Mouse (Mus musculus) testis, adult 2 months (tissue): ENCODE data around the gene Uvrag. TPM values are rescaled to one million over a fixed set of nuclear protein-coding genes. Genes with fewer than 3 reads are reported as not detected.

Experiments used
- H3K27ac ChIP-seq: fragments of 200-500 bp; 2 replicates; pipeline ENCODE4 v1.5.1; 2012; ENCODE audit warnings: low read depth, low read length; ENCODE audit not compliant: control insufficient read depth, insufficient read depth
- H3K27me3 ChIP-seq: fragments of 200-500 bp; 2 replicates; pipeline ENCODE4 v1.6.1; 2012; ENCODE audit warnings: mild to moderate bottlenecking, low read length, moderate library complexity; ENCODE audit not compliant: control insufficient read depth, insufficient read depth
- H3K36me3 ChIP-seq: fragments of 200-500 bp; 2 replicates; pipeline ENCODE4 v1.6.1; 2012; ENCODE audit warnings: mild to moderate bottlenecking, low read length; ENCODE audit not compliant: control insufficient read depth, insufficient read depth
- H3K4me1 ChIP-seq: fragments of 200-500 bp; 2 replicates; pipeline ENCODE4 v1.6.1; 2012; ENCODE audit warnings: low read length; ENCODE audit not compliant: control insufficient read depth, insufficient read depth
- H3K4me3 ChIP-seq: fragments of 200-500 bp; 2 replicates; pipeline ENCODE4 v1.5.1; 2012; ENCODE audit warnings: low read depth, mild to moderate bottlenecking, low read length, moderate library complexity, mixed read lengths; ENCODE audit not compliant: control insufficient read depth
- CTCF ChIP-seq: fragments of 200-500 bp; IDR thresholded peaks from 2 replicates; pipeline ENCODE4 v1.5.1; 2012; ENCODE audit warnings: low read depth, mild to moderate bottlenecking, inconsistent platforms, low read length, moderate library complexity; ENCODE audit not compliant: control insufficient read depth, insufficient read depth, insufficient replicate concordance
- POLR2A ChIP-seq: fragments of 200-500 bp; IDR thresholded peaks from 2 replicates; pipeline ENCODE4 v1.6.1; 2012; ENCODE audit warnings: low read depth, mild to moderate bottlenecking, inconsistent platforms, low read length, moderate library complexity; ENCODE audit not compliant: control insufficient read depth
- polyA plus RNA-seq: library from polyadenylated mRNA; depleted of rRNA; stranded (reverse); fragments of >200 nt; gene quantifications from 2 replicates; pipeline ENCODE4 v1.2.3, GENCODE M21; 2012

The Uvrag gene
- polyA plus RNA-seq, 1 experiment = 2.6 TPM

GRCm38 (mm10) chr7:99126057-99126456 is 14.9 kb downstream of the Uvrag start:
- no peak for TF ChIP-seq CTCF
- no peak overlapping the region for H3K27ac ChIP-seq

GRCm38 (mm10) chr7:99122651-99123050 is 18.3 kb downstream of the Uvrag start:
- TF ChIP-seq CTCF = no peak
- no peak for TF ChIP-seq POLR2A
- H3K27ac ChIP-seq = no peak overlapping the region
- no peak overlapping the region for H3K4me3 ChIP-seq
- H3K4me1 ChIP-seq = peaks cover 4% of the 10 kb centered on the region
- no peaks in the 10 kb centered on the region for H3K36me3 ChIP-seq
- no peaks in the 10 kb centered on the region for H3K27me3 ChIP-seq

More at GRCm38 (mm10) chr7:99126057-99126456, 14.9 kb downstream of the Uvrag start:
- no peak overlapping the region for H3K4me3 ChIP-seq
- no peaks in the 10 kb centered on the region for H3K36me3 ChIP-seq
- H3K27me3 ChIP-seq = no peaks in the 10 kb centered on the region
- H3K4me1 ChIP-seq = peaks cover 13% of the 10 kb centered on the region

GRCm38 (mm10) chr7:99120865-99121521 is 19.9 kb downstream of the Uvrag start:
- TF ChIP-seq CTCF = no peak
- TF ChIP-seq POLR2A = no peak
- Histone ChIP-seq H3K27me3 (no peaks in the 10 kb centered on the region), H3K4me3 (no peak overlapping the region), H3K4me1 (no peaks in the 10 kb centered on the region), H3K36me3 (no peaks in the 10 kb centered on the region), H3K27ac (no peak overlapping the region)

- Histone ChIP-seq H3K27ac (no peak overlapping the region), H3K36me3 (no peaks in the 10 kb centered on the region), H3K4me3 (no peak overlapping the region), H3K4me1 (no peaks in the 10 kb centered on the region), H3K27me3 (no peaks in the 10 kb centered on the region)
- TF ChIP-seq POLR2A = no peak
- TF ChIP-seq CTCF = no peak
Observed at GRCm38 (mm10) chr7:99120082-99120481, 20.9 kb downstream of the Uvrag start.

GRCm38 (mm10) chr7:99116781-99117180 is 24.2 kb downstream of the Uvrag start:
- no peak for TF ChIP-seq CTCF
- TF ChIP-seq POLR2A = no peak

GRCm38 (mm10) chr7:99114006-99114726 is 26.8 kb downstream of the Uvrag start:
- TF ChIP-seq CTCF (no peak), POLR2A (no peak)
- H3K27ac ChIP-seq = no peak overlapping the region
- no peak overlapping the region for H3K4me3 ChIP-seq
- H3K36me3 ChIP-seq = no peaks in the 10 kb centered on the region
- H3K27me3 ChIP-seq = no peaks in the 10 kb centered on the region
- no peaks in the 10 kb centered on the region for H3K4me1 ChIP-seq

More at GRCm38 (mm10) chr7:99116781-99117180, 24.2 kb downstream of the Uvrag start:
- no peaks in the 10 kb centered on the region for H3K27me3 ChIP-seq
- H3K4me1 ChIP-seq = no peaks in the 10 kb centered on the region
- H3K36me3 ChIP-seq = no peaks in the 10 kb centered on the region
- no peak overlapping the region for H3K27ac ChIP-seq
- H3K4me3 ChIP-seq = no peak overlapping the region

- Histone ChIP-seq H3K4me1 (no peaks in the 10 kb centered on the region), H3K27me3 (no peaks in the 10 kb centered on the region), H3K4me3 (no peak overlapping the region), H3K27ac (no peak overlapping the region), H3K36me3 (no peaks in the 10 kb centered on the region)
- TF ChIP-seq POLR2A = no peak
- no peak for TF ChIP-seq CTCF
Observed at GRCm38 (mm10) chr7:99107566-99107965, 33.4 kb downstream of the Uvrag start.
